Mouse (Mus musculus) liver, adult (tissue): ENCODE results near the gene Tas1r1.
A peak's percentile ranks its signal among the peaks of the same experiment; 100 is the strongest.

Experiments
- GATA4 ChIP-seq: IDR thresholded peaks from 2 replicates; pipeline ENCODE4 v1.6.1; 2014; ENCODE audit warnings: mild to moderate bottlenecking, low read length; ENCODE audit not compliant: insufficient replicate concordance

Tas1r1 gene

DNA sequence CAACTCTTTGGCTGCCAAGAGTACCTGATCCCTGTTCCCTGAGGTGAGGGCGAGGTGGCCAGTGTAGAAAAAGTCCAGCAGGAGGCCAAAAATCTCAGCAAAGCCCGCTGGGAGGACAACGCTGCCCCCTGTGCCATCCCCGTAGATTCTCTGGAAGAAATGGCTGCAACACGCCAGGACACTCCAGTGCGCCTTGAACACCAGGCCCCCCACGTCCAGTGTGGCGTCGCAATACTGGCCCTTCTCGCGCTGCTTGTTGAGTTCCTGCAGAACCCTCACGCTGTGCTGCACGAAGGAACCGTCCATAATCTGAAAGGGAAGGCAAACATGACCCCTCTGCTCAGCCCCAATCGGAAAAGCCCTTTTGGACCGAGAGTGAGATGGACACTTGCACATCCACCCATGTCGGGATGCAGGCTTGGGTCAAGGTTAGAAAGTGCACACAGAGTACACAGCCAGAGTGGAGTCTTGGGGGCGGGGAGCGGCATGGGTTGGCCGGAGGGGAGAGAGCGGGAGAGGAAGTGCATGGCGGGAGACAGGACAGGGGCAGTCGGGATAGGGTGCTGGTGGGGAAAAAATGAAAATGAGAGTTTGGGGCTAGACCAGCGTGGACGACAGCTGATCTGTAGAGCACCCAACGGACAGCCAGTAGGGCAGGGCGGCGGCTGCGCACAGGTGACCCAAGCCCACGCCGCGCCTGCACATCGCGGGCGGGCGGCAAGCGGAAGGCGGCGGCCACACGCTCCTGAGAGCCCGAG lies 11.4 kb downstream of the Tas1r1 start:
- peak; percentile 31; the same call in 1 of the 2 replicates for TF ChIP-seq GATA4

DNA sequence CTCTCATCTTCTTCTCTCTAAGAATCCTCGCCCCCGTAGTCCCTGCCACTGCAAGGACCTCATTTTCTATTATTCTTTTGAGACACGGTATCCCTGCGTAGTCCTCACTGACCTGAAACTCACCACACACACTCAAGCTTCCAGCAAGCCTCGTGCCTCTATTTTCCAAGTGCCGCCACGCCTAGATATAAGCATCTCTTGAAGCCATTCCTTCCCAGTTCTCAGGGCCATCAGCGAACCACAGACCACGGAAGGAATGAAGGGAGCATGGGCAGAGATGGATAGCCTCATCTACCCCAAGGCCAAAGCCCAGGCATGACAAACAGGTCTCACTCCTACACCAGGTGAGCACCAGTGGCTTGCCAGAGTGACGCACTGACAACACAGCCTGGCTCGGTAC lies 13.8 kb downstream of the Tas1r1 start:
- TF ChIP-seq GATA4 = no peak

DNA sequence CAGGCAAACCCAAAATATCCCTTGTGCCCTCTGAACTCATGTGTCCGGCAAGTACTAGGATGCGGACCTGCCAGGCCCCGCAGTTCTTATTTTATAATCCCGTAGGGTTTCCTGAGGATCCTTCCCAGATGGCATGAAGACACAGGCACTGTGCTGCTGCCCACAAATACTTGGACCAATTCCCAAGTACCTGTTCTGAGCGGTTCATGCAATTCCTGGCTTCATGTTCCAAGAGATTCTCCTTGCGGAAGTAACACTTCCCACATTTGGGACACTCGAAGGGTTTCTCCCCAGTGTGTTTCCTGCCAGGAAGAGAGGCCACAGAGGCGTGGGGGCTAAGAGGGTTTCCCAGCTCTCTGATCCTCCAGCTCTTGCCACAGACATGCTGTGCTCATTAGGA lies 15.9 kb downstream of the Tas1r1 start:
- no peak for TF ChIP-seq GATA4

DNA sequence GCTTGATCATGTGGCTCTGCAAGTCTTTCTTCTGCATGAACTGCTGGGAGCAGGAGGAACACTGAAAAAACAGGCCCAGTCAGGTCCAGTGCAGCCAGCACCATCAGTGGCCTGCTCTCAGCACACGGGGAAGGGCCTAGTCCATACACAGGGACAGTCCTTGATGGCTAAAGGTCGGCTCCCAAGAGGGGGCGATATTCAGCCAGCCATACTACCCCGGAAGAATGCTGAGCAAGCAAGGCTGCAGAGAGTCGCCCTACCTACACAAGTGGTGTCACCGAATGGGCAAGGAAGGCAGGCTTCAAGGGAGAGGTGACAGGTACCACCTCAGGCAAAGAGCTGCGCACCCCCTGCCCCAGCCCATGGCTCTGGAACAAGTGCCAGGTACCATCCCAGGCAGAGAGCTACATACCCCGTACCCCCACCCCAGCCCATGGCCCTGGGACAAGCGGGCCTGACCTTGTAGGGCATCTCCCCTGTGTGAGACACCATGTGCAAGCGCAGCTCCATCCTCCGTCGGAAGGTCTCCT lies 16.7 kb downstream of the Tas1r1 start:
- no peak for TF ChIP-seq GATA4

DNA sequence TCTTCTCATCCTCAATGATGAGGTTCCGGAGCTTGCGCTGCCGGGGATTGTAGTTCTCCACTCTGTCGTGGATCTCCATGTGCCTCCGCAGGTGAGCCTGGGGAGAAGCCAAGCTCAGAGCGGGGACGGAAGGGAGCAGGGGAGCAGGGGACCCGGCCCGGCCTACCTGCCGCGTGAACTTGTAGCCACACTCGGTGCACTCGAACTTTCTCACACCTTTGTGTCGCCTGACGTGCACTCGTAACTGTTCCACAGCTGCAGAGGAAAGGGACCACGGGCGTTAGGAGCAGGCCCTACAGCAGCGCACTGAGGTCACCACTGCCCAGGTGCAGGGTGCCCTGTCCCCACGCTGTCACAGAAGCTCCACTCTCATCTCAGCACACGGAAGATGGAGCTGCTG lies 18.3 kb downstream of the Tas1r1 start:
- TF ChIP-seq GATA4 = no peak

DNA sequence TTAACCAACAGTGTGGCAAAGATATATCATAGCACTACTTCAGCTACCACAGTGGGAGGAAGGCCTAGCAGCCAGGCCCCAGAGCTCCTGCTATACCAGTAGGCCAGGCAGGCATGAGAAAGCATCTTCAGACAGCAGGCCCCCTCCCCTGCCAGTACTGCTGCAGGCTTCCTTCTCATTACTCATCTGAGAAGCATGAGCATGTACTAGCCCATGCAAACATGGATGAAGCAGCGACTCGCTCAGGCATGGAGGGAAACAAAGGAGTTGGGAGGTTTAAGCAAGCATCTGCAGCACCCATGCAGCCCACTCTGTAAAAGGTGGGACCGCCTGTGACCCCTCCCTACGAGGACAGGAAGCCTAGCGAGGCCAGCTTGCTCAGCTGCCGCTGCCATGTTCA lies 19.3 kb downstream of the Tas1r1 start:
- TF ChIP-seq GATA4 = no peak

DNA sequence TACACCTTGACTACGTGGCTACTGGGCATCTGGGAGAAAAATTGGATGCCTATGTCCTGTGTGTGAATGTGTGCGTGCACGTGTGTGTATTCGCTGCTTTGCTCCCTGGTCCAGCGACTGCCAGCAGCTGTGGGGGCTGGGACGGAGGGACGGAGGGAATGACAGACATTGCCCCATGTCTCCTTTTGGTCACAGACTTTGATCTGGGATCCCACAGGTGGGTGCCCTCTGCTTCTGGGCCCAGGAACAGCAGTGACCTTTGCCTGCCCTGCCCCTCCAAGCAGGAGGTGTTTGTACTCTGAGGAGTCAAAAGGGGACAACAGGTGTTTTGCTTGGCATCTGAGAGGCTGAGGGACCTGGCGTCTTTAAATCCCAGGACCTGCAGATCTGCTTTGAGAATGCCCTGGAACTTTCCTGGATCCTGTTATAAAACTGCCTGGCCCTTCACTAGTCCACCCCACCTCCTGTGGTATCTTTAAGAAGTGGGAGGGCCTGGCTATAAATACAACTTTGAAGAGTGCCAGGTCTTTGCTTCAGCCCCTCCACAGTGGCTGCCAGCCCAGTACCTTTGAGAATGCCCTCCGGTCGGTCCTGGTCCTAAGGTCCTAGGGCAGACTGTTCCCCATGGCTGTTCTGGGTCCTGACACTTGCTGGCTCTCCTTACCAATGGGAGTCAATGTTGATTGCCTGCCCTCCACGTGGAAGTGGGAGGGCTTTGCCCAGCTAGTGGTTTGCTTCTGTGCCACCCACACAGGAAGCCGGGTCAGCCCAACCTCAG lies 25.1 kb downstream of the Tas1r1 start:
- TF ChIP-seq GATA4 = no peak

DNA sequence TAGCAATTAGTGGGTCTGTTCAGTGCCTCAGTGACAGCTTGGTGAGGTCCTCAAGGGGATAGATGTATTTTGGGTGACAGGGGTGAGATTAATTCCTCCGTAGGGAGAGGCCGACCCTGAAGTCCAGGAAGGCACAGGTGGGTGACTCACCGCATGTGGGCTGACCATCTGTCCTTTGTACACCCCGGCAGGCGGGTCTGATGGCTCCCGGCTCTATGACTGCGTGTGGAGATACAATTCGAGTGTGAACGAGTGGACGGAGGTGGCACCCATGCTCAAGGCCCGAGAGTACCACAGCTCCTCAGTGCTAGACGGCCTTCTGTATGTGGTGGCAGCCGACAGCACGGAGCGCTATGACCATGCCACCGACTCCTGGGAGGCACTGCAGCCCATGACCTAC lies 26.3 kb downstream of the Tas1r1 start:
- TF ChIP-seq GATA4 = no peak

DNA sequence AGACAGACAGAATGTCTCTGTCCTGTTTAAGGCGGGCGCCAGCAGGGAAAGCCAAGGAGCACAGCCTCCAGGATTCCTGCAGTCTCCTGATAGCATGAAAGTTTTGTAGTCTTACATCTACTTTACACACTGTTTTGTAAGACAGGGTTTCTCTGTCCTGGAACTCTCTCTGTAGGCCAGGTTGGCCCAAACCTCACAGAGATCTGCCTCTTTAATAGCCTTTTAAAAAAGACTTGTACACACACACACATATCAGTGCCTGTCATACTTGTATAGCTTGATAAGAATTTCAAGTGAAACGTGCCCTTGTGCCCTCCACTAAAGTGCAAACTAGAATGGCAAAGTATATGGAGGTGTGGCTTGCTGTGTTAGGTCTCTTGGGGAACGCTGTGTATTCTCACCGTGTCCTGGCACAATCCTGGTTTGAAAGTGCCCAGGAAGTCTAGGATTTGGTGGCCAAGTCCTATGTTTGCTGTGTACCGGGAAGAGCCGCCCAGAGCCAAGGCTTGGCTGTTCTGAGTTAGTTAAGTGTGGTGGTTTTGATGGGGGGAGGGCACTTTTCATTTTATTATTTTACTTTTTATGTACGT lies 27.1 kb downstream of the Tas1r1 start:
- no peak for TF ChIP-seq GATA4

DNA sequence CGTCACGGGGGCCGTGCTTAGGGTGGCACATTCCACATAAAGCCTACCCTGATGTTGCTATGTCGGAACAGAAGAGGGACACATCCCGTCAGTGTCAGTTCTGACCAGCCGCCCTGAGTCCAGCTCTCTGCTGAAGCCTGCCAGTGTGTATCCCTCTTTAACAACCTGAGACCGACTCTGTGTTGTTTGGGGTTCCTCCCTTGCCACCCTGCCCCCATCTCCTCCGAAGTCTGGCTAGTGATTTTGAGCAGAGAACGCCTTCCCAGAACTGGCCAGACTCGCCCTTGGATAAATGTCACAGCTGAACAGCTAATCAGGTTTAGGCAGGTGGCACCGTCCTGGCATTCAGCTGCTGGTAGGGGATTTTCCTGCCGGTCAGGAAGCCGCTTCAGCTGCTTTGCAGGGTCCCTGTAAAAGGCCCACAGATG lies 27.6 kb downstream of the Tas1r1 start:
- no peak for TF ChIP-seq GATA4

DNA sequence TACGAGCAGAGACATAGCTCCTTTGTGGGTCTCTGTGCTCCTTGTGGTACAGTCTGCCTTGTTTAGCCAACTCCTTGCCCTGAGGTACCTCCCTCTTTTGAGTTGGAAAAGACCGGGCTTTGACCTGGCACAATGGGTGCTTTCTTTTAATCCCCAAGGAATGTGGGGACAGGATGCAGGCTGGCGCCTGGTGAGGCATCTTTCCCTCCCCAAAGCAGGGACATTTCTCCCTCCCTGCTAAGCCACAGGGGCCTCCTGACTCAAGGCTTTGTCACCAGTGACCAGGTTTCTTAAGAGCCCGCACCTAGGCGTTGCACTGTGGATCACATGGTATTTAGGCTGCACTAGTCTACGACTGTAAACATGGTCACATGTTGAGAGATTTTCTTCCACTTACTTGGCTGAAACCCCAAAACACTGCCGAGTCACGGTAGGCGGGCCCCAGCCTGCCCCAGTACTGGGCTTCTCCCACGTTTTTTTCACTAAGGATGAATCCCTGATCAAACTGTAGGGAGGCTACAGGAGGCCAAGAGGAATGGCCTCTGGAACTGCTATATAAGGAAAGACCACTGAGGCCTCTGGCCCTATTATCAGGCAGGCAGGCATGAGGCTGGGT lies 28.2 kb downstream of the Tas1r1 start:
- no peak for TF ChIP-seq GATA4

DNA sequence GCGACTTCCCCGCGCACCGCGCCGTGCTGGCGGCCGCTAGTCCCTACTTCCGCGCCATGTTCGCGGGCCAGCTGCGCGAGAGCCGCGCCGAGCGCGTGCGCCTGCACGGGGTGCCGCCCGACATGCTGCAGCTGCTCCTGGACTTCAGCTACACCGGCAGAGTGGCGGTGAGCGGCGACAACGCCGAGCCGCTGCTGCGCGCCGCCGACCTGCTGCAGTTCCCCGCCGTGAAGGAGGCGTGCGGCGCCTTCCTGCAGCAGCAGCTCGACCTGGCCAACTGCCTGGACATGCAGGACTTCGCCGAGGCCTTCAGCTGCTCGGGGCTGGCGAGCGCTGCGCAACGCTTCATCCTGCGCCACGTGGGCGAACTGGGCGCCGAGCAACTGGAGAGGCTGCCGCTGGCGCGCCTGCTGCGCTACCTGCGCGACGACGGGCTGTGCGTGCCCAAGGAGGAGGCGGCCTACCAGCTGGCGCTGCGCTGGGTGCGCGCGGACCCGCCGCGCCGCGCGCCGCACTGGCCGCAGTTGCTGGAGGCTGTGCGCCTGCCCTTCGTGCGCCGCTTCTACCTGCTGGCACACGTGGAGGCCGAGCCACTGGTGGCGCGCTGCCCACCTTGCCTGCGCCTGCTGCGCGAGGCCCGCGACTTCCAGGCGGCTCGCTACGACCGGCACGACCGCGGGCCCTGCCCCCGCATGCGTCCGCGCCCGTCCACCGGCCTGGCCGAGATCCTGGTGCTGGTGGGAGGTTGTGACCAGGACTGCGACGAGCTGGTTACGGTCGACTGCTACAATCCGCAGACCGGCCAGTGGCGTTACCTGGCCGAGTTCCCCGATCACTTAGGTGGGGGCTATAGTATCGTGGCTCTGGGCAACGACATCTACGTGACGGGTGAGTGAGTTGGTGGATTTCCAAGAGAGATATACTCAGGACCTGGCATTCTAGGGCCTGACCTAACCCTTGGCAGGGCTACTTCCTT lies 29.0 kb downstream of the Tas1r1 start:
- 0 out of 2 replicates have a peak, but pooled peaks have one; percentile 3 for TF ChIP-seq GATA4

DNA sequence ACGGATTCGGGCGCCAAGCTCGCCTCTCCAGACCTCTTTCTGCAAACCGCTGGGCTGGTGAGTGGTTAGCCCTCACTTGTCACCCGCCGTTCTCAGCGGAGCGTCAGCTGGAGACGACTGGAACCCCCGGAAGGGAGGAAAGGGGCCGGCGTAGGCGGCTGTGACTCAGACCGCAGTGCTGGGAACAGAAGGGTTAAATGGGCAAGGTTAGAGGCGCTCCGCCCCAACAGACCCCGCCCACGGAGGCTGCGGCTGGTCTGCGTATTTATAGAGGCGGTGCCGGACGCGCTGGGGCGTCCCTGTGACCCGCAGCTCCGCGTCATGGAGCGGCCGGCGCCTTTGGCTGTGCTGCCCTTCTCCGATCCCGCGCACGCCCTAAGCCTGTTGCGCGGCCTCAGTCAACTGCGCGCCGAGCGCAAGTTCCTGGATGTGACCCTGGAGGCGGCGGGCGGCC lies 29.7 kb downstream of the Tas1r1 start, which contains the start of gene Klhl21:
Gene Klhl21, plus strand, starts transcription at position 182 of the 454 bp plus-strand sequence.
- peak; percentile 6; the same call in 1 of the 2 replicates for TF ChIP-seq GATA4

DNA sequence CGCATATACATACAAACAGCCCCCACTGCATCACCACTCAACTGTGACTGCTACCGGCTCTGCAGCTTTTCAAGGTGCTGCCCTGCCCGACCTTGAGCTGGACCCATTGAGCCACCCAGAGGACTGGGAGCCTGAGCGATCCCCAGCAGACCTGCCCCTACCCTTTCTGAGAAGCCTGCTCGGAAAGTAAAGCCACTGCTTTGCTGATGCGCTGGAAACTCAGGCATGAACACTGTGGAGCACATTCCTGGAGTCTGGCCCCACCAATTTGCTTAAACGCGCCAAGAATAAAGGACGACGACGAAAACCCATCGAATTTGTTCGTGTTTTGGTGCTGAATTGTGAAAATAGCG lies 30.2 kb downstream of the Tas1r1 start:
- no peak for TF ChIP-seq GATA4
